8 mouse cellular contexts compared by ENCODE assay signal in genomic region chr5:36748536-36749061, GRCm38 (mm10). TPM values are rescaled to one million over a fixed set of nuclear protein-coding genes. Genes with fewer than 3 reads are reported as not detected.
A peak's percentile ranks its signal among the peaks of the same experiment; 100 is the strongest.
DNase-seq lines count a peak whose midpoint lies in the region; ATAC-seq and TF ChIP-seq lines count a peak whose summit lies in the region.

Bloc1s4 (minus strand) TSS chr5:36748650.

- no peak within 1 kb of the TSS; the same call in 1 of the 2 replicates for H3K27ac ChIP-seq in embryonic facial prominence, embryonic 14.5 days (replicated peaks; ENCODE audit: low read depth, low read length)
- H3K27ac ChIP-seq in limb, embryonic 14.5 days (replicated peaks; ENCODE audit: low read depth, low read length) = peak within 1 kb of the TSS; percentile 13; the same call in 1 of the 2 replicates
- H3K27ac ChIP-seq in midbrain, postnatal 0 days (ENCODE audit: low read depth, low read length) = peak within 1 kb of the TSS; percentile 6

- no peaks in the 10 kb centered on the region for H3K36me3 ChIP-seq in embryonic facial prominence, embryonic 14.5 days (ENCODE audit: control insufficient read depth, insufficient read depth, low read length)
- peaks cover 5% of the 10 kb centered on the region for H3K36me3 ChIP-seq in limb, embryonic 14.5 days (ENCODE audit: control insufficient read depth, insufficient read depth, low read length)
- H3K36me3 ChIP-seq in midbrain, postnatal 0 days (ENCODE audit: insufficient read depth, low read length) = peaks cover 8% of the 10 kb centered on the region; the same call in 1 of the 2 replicates

- ATAC-seq in embryonic facial prominence, embryonic 14.5 days (ENCODE audit: low read depth) = peak; percentile 96
- ATAC-seq in limb, embryonic 14.5 days (ENCODE audit: low FRiP score, low read depth) = peak; percentile 92
- ATAC-seq in midbrain, postnatal 0 days (ENCODE audit: low FRiP score) = peak; percentile 95

- peak within 1 kb of the TSS; percentile 100 for H3K4me3 ChIP-seq in embryonic facial prominence, embryonic 14.5 days (ENCODE audit: low read depth, low read length)
- H3K4me3 ChIP-seq in limb, embryonic 14.5 days (replicated peaks; ENCODE audit: low read length) = peak within 1 kb of the TSS; percentile 98
- H3K4me3 ChIP-seq in midbrain, postnatal 0 days (ENCODE audit: low read depth, low read length) = peak within 1 kb of the TSS; percentile 47

- peak within 1 kb of the TSS; percentile 93 for H3K9ac ChIP-seq in embryonic facial prominence, embryonic 14.5 days (ENCODE audit: low read depth, low read length)
- H3K9ac ChIP-seq in limb, embryonic 14.5 days (ENCODE audit: low read depth, low read length, severe bottlenecking) = peak within 1 kb of the TSS; percentile 85
- H3K9ac ChIP-seq in midbrain, postnatal 0 days (replicated peaks; ENCODE audit: low read length, poor library complexity, severe bottlenecking) = peak within 1 kb of the TSS; percentile 42

- H3K27me3 ChIP-seq in embryonic facial prominence, embryonic 14.5 days (replicated peaks; ENCODE audit: control insufficient read depth, insufficient read depth, low read length) = no peaks in the 10 kb centered on the region
- H3K27me3 ChIP-seq in limb, embryonic 14.5 days (ENCODE audit: control insufficient read depth, insufficient read depth, low read length) = no peaks in the 10 kb centered on the region
- no peaks in the 10 kb centered on the region for H3K27me3 ChIP-seq in midbrain, postnatal 0 days (ENCODE audit: insufficient read depth, low read length)

- no peaks in the 10 kb centered on the region for H3K9me3 ChIP-seq in embryonic facial prominence, embryonic 14.5 days (ENCODE audit: control insufficient read depth, low read length)
- H3K9me3 ChIP-seq in limb, embryonic 14.5 days (ENCODE audit: control insufficient read depth, low read length) = no peaks in the 10 kb centered on the region
- no peaks in the 10 kb centered on the region for H3K9me3 ChIP-seq in midbrain, postnatal 0 days (ENCODE audit: low read length)

- H3K4me2 ChIP-seq in embryonic facial prominence, embryonic 14.5 days (ENCODE audit: low read depth, low read length) = peak within 1 kb of the TSS; percentile 94
- peak within 1 kb of the TSS; percentile 95 for H3K4me2 ChIP-seq in limb, embryonic 14.5 days (replicated peaks; ENCODE audit: low read depth, low read length, severe bottlenecking)
- H3K4me2 ChIP-seq in midbrain, postnatal 0 days (ENCODE audit: low read depth, low read length, poor library complexity, severe bottlenecking) = peak within 1 kb of the TSS; percentile 95

- DNase-seq in 3T3-L1 (ENCODE audit: low read depth, low spot score) = peak; percentile 89
- peak; percentile 75 to 76 for DNase-seq in adrenal gland, postnatal 4 days (ENCODE audit: low spot score in 2 of 2)
- DNase-seq in embryonic facial prominence, embryonic 14.5 days (ENCODE audit: low spot score) = peak; percentile 95
- DNase-seq in heart, adult 8-10 months (ENCODE audit: low spot score) = peak; percentile 94
- peak; percentile 95 for DNase-seq in kidney, adult 9 months
- peak; percentile 91 for DNase-seq in limb, embryonic 14.5 days (ENCODE audit: low spot score)
- DNase-seq in midbrain, postnatal 0 days (ENCODE audit: low spot score) = peak; percentile 96
- peak; percentile 76 to 87 for DNase-seq in spleen, postnatal 14 days (ENCODE audit: low spot score in 2 of 2)

- no peak for TF ChIP-seq CTCF in midbrain, postnatal 0 days (IDR thresholded peaks at IDR 0.05)

- peaks cover 11% of the 10 kb centered on the region for H3K4me1 ChIP-seq in embryonic facial prominence, embryonic 14.5 days (ENCODE audit: control insufficient read depth, insufficient read depth, low read length)
- H3K4me1 ChIP-seq in limb, embryonic 14.5 days (ENCODE audit: control insufficient read depth, insufficient read depth, low read length) = peaks cover 8% of the 10 kb centered on the region
- H3K4me1 ChIP-seq in midbrain, postnatal 0 days (ENCODE audit: insufficient read depth, low read length) = peaks cover 9% of the 10 kb centered on the region; the same call in 1 of the 2 replicates

- peak; percentile 76; the same call in 1 of the 2 replicates for TF ChIP-seq POLR2A in limb, embryonic 14.5 days (IDR thresholded peaks at IDR 0.05; ENCODE audit: borderline replicate concordance, extremely low read depth, insufficient read depth, insufficient read length)

- 5% methylated on average over 21 of the region's 31 CpGs for WGBS in embryonic facial prominence, embryonic 14.5 days
- 4% methylated on average over 31 of the region's 31 CpGs for WGBS in limb, embryonic 14.5 days
- WGBS in midbrain, postnatal 0 days = 2% methylated on average over 27 of the region's 31 CpGs

RNA-seq across cellular contexts. Expression of gene Bloc1s4, which starts in this region (rescaled TPM):
- 10 to 100 TPM; 25.7 to 27.5 TPM for total RNA-seq in adrenal gland, postnatal 4 days (2021)
- polyA plus RNA-seq in embryonic facial prominence, embryonic 14.5 days (2014; fragmentation: Nextera tagmentation; extraction: Ambion mirVana) = 26.3 and 27.8 TPM in 2 replicates
- total RNA-seq in heart, adult 8-10 months (2022) = 10 to 100 TPM; 10.6 to 11.4 (median 11.3) TPM
- 25.8 and 35.3 TPM in 2 replicates for polyA plus RNA-seq in limb, embryonic 14.5 days (2012; rRNA removed)
- 27.1 and 28.6 TPM in 2 replicates for polyA plus RNA-seq in limb, embryonic 14.5 days (2014; fragmentation: Nextera tagmentation; extraction: Ambion mirVana)
- 21.5 and 39.8 TPM in 2 replicates for total RNA-seq in midbrain, postnatal 0 days (2014; rRNA removed)
- polyA plus RNA-seq in midbrain, postnatal 0 days (2015; fragmentation: Nextera tagmentation; extraction: Ambion mirVana) = 30.1 and 30.2 TPM in 2 replicates

Comparison
In these comparisons a context has a peak if more than half of its experiments do, and no peak if none do; other contexts are left out.
1. H3K4me3 ChIP-seq: peak in every context shown above with its lines; median percentile 100 in embryonic facial prominence, embryonic 14.5 days; 98 in limb, embryonic 14.5 days; 47 in midbrain, postnatal 0 days.
2. H3K9ac ChIP-seq: peak in every context shown above with its lines; median percentile 93 in embryonic facial prominence, embryonic 14.5 days; 85 in limb, embryonic 14.5 days; 42 in midbrain, postnatal 0 days.